Mouse (Mus musculus) myocyte (in vitro differentiated cells): ENCODE results near the gene Cd2.

ENCODE experiments used
- CEBPB ChIP-seq: IDR thresholded peaks from 2 replicates; pipeline ENCODE4 v1.6.1; 2011; ENCODE audit warnings: mild to moderate bottlenecking, moderate library complexity; ENCODE audit not compliant: poor library complexity, insufficient read depth, severe bottlenecking
- E2F4 ChIP-seq: IDR thresholded peaks from one replicate; pipeline ENCODE4 v1.6.1; 2011; ENCODE audit warnings: mild to moderate bottlenecking, control low read depth, moderate library complexity; ENCODE audit not compliant: insufficient read depth
- MAX ChIP-seq: IDR thresholded peaks from one replicate; pipeline ENCODE4 v1.6.1; 2011; ENCODE audit warnings: low read depth, mild to moderate bottlenecking, control low read depth
- POLR2A ChIP-seq: IDR thresholded peaks from one replicate; pipeline ENCODE4 v1.6.1; 2011; ENCODE audit warnings: low read depth, mild to moderate bottlenecking, control low read depth, moderate library complexity; ENCODE audit not compliant: insufficient read length
- POLR2AphosphoS2 ChIP-seq: IDR thresholded peaks from one replicate; pipeline ENCODE4 v1.6.1; 2011; ENCODE audit warnings: low read depth, control low read depth; ENCODE audit not compliant: insufficient read length
- SRF ChIP-seq: IDR thresholded peaks from one replicate; pipeline ENCODE4 v1.6.1; 2011; ENCODE audit warnings: low read depth; ENCODE audit not compliant: control insufficient read depth, insufficient read length
- TCF12 ChIP-seq: IDR thresholded peaks from one replicate; pipeline ENCODE4 v1.6.1; 2011; ENCODE audit warnings: mild to moderate bottlenecking, control low read depth; ENCODE audit not compliant: poor library complexity, insufficient read depth, severe bottlenecking

DNA sequence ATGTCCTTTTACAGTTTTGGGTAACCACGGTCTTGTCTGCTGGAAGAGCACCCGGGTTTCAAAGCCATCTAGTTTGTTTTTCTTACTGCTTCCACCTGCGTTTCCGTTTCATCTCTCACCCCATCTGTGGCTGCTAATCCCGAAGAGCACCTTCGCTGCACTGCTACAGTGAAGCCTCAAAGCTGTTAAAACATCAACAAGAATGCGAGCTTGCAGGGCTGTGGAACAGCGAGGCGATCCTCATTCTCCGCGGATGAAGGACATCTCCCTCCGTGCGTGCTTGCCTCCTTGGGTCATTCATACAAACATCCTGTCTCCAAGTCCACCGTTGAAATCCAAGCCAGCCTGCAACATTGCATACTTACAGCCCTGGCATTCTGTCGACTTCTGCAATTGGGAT, 51.5 kb downstream of the Cd2 start:
- TF ChIP-seq POLR2A (no peak), MAX (no peak), TCF12 (no peak), E2F4 (no peak), SRF (no peak), CEBPB (no peak), POLR2AphosphoS2 (no peak)
